Mouse (Mus musculus) liver, embryonic 14.5 days (tissue): ENCODE results near the gene Dnajc16.

Experiments
- CTCF ChIP-seq: IDR thresholded peaks from 2 replicates; pipeline ENCODE4 v1.5.1; 2016; ENCODE audit warnings: antibody characterized with exemption, low read depth, control low read depth
- EP300 ChIP-seq: IDR thresholded peaks from 2 replicates; pipeline ENCODE4 v1.6.1; 2016; ENCODE audit warnings: antibody characterized with exemption, low read depth

- TF ChIP-seq EP300, result peak; percentile 29; the same call in 1 of the 2 replicates
- no peak for TF ChIP-seq CTCF
Measured at GRCm38 (mm10) chr4:141771823-141772222, 18.9 kb downstream of the Dnajc16 start.
